Mouse (Mus musculus) G1E (cell line): ENCODE data around the gene Tlx3. TPM values are rescaled to one million over a fixed set of nuclear protein-coding genes. Genes with fewer than 3 reads are reported as not detected.

Experiments
- ATAC-seq: 2 replicates; pipeline ENCODE4 v1.8.0; 2016; ENCODE audit warnings: mild to moderate bottlenecking; ENCODE audit not compliant: insufficient number of reproducible peaks, poor library complexity, low FRiP score, severe bottlenecking; ENCODE audit errors: extremely low read depth
- DNase-seq: peaks from one replicate; pipeline ENCODE4 v3.0.0; 2012; ENCODE audit warnings: low spot score
- H3K27me3 ChIP-seq: 2 replicates; pipeline ENCODE4 v1.6.1; 2012; ENCODE audit warnings: mild to moderate bottlenecking, low read length, inconsistent platforms; ENCODE audit not compliant: insufficient read depth
- H3K36me3 ChIP-seq: replicated peaks from 2 replicates; pipeline ENCODE3; 2012; ENCODE audit warnings: mild to moderate bottlenecking, inconsistent platforms
- H3K4me1 ChIP-seq: 2 replicates; pipeline ENCODE4 v1.6.1; 2012; ENCODE audit warnings: low read depth, low read length, inconsistent platforms, mixed read lengths; ENCODE audit not compliant: insufficient read depth
- H3K4me3 ChIP-seq: 2 replicates; pipeline ENCODE4 v1.5.1; 2012; ENCODE audit warnings: low read depth, mild to moderate bottlenecking, inconsistent platforms, low read length, moderate library complexity, mixed read lengths
- H3K9me3 ChIP-seq: replicated peaks from 2 replicates; pipeline ENCODE4 v1.6.1; 2012; ENCODE audit warnings: inconsistent platforms
- CTCF ChIP-seq: IDR thresholded peaks from 2 replicates; pipeline ENCODE4 v1.5.1; 2012; ENCODE audit warnings: low read depth, low read length, inconsistent platforms, mixed read lengths
- GATA1 ChIP-seq: IDR thresholded peaks from 2 replicates; pipeline ENCODE4 v1.6.1; 2012; ENCODE audit warnings: borderline replicate concordance, low read length, inconsistent platforms, mixed read lengths
- GATA2 ChIP-seq: IDR thresholded peaks from 2 replicates; pipeline ENCODE4 v1.6.1; 2012; ENCODE audit warnings: low read depth, low read length, inconsistent platforms, borderline replicate concordance
- POLR2AphosphoS5 ChIP-seq: IDR thresholded peaks from 2 replicates; pipeline ENCODE4 v1.6.1; 2012; ENCODE audit warnings: low read depth, low read length, inconsistent platforms; ENCODE audit not compliant: insufficient replicate concordance
- TAL1 ChIP-seq: conservative IDR thresholded peaks from 2 replicates; pipeline ENCODE4 v1.6.1; 2012; ENCODE audit warnings: low read depth, low read length, inconsistent platforms, mixed read lengths
- polyA plus RNA-seq: library from polyadenylated mRNA; stranded (reverse); fragments of >175 nt; gene quantifications from 2 replicates; pipeline ENCODE4 v1.2.3, GENCODE M21; 2012
- total RNA-seq, 2 experiments: library from RNA; stranded (forward) in 1 of 2; stranded (reverse) in 1 of 2; fragments of 200-1000 nt in 1 of 2; fragments of >200 nt in 1 of 2; fragmentation: Nextera tagmentation in 1 of 2; gene quantifications; 2 replicates each; pipeline ENCODE4 v1.2.3; 2014 to 2017

The Tlx3 gene
- not detected in 2 replicates for total RNA-seq (2014; fragmentation: Nextera tagmentation)
- total RNA-seq (2017), result not detected in 2 replicates
- polyA plus RNA-seq, result 0.03 TPM in 1 of 2 replicates, not detected in the other

DNA sequence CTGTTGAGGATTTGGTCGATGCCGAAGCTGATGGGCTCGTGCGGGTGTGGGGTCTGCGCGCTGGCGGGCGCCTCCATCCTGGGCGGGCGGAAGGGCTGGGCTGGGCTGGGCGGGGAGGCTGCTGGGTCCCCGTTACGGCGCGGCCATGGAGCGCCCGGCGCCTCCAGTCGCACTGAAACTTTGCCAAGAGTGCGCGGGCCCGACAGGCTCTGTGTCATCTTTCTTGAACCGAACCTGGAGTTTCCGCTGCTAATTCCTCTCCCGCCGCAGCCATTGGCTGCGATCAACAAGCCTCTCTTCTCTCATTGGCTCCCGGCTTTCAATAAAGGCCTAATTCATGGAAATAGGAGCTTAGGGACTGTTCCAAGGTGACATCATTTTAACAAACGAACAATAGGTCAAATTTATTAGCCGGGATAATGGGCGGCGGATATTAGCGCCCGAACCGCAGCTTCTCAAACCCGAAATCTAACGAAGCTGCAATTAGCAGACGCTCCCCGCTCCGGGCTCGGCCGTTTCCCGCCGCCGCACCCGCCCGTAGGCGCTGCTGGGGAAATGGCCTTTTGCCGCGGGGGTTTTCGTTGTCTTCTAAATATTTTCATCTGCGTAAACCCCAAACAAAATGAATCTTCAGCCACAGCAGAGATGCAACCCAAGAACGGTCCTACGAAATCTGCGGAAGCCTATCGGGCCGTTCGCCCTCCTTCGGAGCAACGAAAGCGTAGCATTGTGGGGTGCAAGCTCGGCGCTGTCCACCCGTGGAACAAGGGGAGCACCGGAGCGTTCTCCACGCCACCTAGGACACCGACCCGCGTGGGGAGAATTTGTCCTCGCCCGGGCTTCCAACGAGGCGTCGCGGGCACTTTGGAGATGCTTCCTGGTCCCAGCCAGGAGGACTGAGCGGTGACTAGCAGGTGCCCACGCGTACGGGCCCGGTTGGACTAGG lies at the start of gene Tlx3:
Gene Tlx3 (minus strand): TSS at position 207 of the 946 bp plus-strand sequence.
- no peak for DNase-seq
- no peak within 1 kb of the TSS; the same call in 1 of the 2 replicates for H3K4me3 ChIP-seq
- ATAC-seq, result no peak

DNA sequence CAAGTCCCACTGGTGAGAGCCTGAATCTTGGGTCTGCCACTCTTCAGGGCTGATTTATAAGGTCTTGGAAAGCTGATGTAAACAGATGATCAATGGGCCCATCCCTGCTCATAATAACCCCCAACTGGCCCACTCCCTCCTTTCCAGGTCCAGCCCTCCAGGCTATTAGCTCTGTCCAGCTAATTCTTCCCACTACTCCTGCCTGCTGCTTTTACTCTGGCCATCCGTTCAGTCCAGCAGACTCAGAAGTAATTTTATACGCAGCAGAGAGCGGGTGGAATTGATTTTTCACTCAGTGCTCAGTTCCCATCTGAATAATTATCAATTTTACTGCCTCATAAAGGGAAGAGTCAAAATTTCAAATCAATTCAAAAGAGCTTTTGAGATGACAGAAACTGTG lies 36.9 kb upstream of the Tlx3 start:
- no peaks in the 10 kb centered on the region for H3K4me1 ChIP-seq

More for the DNA sequence above, at the start of gene Tlx3:
- Histone ChIP-seq H3K9me3 (peaks cover 47% of the 10 kb centered on the region), H3K4me1 (no peaks in the 10 kb centered on the region), H3K36me3 (no peaks in the 10 kb centered on the region), H3K27me3 (peaks cover 8% of the 10 kb centered on the region; the same call in 1 of the 2 replicates)
- no peak for TF ChIP-seq CTCF
- no peak for TF ChIP-seq POLR2AphosphoS5
- TF ChIP-seq TAL1, result no peak
- TF ChIP-seq GATA1, result no peak
- no peak for TF ChIP-seq GATA2

DNA sequence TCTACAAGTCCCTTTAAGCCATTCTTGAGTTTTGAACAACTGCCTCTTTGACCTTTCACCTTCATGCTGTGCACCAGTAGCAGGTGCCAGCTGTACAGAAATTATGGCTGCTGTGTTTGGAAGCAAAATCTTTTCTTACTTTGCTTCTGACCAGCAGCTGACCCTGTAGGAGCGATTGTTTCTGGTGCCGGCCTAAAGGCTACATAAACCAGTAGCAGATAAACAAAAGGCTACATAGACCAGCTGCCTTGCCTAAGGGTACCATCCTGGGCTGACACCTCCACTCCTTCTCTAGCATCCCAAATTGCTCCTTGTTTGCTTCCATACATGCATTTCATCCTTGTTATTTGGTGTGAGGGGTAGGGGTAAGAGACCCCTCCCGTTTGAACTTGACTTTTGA lies 30.7 kb upstream of the Tlx3 start:
- ATAC-seq, result no peak
- TF ChIP-seq CTCF (no peak), GATA1 (no peak), GATA2 (no peak), POLR2AphosphoS5 (no peak), TAL1 (no peak)
- Histone ChIP-seq H3K36me3 (no peaks in the 10 kb centered on the region), H3K4me3 (no peak overlapping the region), H3K27me3 (no peaks in the 10 kb centered on the region), H3K4me1 (no peaks in the 10 kb centered on the region), H3K9me3 (no peaks in the 10 kb centered on the region)
- DNase-seq, result no peak

More for the DNA sequence above, 36.9 kb upstream of the Tlx3 start:
- DNase-seq, result no peak
- ATAC-seq, result no peak
- Histone ChIP-seq H3K4me3 (no peak overlapping the region), H3K9me3 (no peaks in the 10 kb centered on the region), H3K36me3 (peaks cover 2% of the 10 kb centered on the region), H3K27me3 (no peaks in the 10 kb centered on the region)
- TF ChIP-seq GATA1, result no peak
- TF ChIP-seq GATA2, result no peak
- no peak for TF ChIP-seq CTCF
- no peak for TF ChIP-seq TAL1
- TF ChIP-seq POLR2AphosphoS5, result no peak

DNA sequence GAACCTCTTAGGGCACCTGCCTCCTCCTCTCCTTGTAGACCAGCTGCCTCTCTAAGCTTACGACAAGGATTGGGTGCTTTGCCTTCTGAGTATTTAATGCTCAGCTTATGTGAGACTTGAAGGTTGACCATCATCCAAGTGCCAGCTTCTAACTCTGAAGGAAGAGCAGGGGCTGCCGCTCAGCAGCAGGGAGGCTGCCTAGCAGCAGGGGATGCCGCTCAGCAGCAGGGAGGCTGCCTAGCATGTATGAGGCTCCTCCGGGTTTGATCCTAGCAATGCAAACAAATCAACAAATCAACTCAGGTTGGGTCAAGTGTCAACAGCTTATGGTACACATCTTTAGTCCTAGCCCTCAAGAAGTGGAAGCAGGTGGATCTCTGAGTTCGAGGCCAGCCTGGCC lies 28.7 kb upstream of the Tlx3 start:
- no peaks in the 10 kb centered on the region for H3K9me3 ChIP-seq
- no peaks in the 10 kb centered on the region for H3K4me1 ChIP-seq
- ATAC-seq (no peak), DNase-seq (no peak)
- TF ChIP-seq GATA1, result no peak
- no peak for TF ChIP-seq TAL1
- no peak for TF ChIP-seq CTCF
- TF ChIP-seq POLR2AphosphoS5, result no peak
- TF ChIP-seq GATA2, result no peak
- no peaks in the 10 kb centered on the region for H3K27me3 ChIP-seq
- H3K36me3 ChIP-seq, result no peaks in the 10 kb centered on the region
- no peak overlapping the region for H3K4me3 ChIP-seq

DNA sequence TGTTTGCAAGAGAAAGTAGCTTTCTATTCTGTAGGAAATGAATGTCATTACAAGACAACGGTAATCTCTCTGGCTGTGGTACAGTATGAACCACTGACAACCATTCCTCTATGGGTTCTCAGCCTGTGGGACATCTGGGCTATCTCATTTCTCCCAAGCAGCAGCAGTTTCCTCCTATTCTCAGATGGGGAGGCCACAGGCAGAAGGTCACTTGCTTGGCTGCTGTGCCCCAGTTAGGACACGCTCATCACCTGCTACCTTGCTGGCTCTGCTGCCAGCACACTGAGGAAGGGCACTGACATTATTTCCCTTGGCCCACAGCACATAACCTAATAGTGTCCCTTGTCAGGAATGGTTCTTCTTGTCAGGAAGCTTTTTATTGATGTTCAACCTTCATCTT lies 24.8 kb upstream of the Tlx3 start:
- no peak for ATAC-seq
- TF ChIP-seq POLR2AphosphoS5 (no peak), TAL1 (no peak), CTCF (no peak), GATA1 (no peak), GATA2 (no peak)
- H3K4me3 ChIP-seq, result no peak overlapping the region

DNA sequence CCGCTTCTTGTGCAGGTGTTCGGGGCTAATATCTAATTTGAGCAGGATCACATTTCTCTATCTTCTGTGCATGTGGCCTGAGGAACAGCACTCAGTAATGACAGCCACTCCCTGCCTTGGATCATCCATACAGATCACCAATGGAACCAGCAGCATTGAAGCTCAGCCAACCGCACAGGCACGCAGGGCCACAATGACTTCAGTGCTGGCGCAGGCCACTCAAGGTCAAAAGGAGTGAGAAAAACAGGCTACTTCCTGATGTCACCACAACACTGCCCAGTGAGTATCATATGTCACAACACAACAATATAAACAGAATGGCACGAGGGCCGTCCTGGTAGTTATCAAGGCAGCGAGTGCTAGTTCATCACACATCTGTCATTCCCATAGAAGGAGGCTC lies 23.1 kb upstream of the Tlx3 start:
- H3K4me1 ChIP-seq, result peaks cover 3% of the 10 kb centered on the region; the same call in 1 of the 2 replicates
- H3K9me3 ChIP-seq, result no peaks in the 10 kb centered on the region
- ATAC-seq (no peak), DNase-seq (no peak)
- no peaks in the 10 kb centered on the region for H3K36me3 ChIP-seq
- no peak overlapping the region for H3K4me3 ChIP-seq
- no peaks in the 10 kb centered on the region for H3K27me3 ChIP-seq
- TF ChIP-seq GATA1 (no peak), POLR2AphosphoS5 (no peak), GATA2 (no peak), CTCF (no peak), TAL1 (no peak)

More for the DNA sequence above, 24.8 kb upstream of the Tlx3 start:
- Histone ChIP-seq H3K9me3 (no peaks in the 10 kb centered on the region), H3K27me3 (no peaks in the 10 kb centered on the region), H3K4me1 (no peaks in the 10 kb centered on the region), H3K36me3 (no peaks in the 10 kb centered on the region)
- no peak for DNase-seq
